Mouse (Mus musculus) lung, postnatal 25 days (tissue): ENCODE measurements around the gene Srsf3.
"Not testable (repeated sequence)": the region's sequence is repeated elsewhere in the genome, so short reads cannot be mapped to it uniquely, and the experiment has no call there.

Source experiments
- DNase-seq: peaks from one replicate; pipeline ENCODE4 v3.0.0; 2022; ENCODE audit warnings: low spot score

Gene Srsf3

GRCm38 (mm10) chr17:29032274-29033069 lies at the start of gene Srsf3:
Gene Srsf3 (plus strand): TSS chr17:29032628.
- peak; percentile 99 for DNase-seq

- no peak for DNase-seq
These were observed 47.6 kb upstream of the Srsf3 start for GRCm38 (mm10) chr17:28984724-28985420.

GRCm38 (mm10) chr17:28986833-28987232 lies 45.6 kb upstream of the Srsf3 start:
- DNase-seq, result no peak

- peak; percentile 43 for DNase-seq
These were observed 44.7 kb upstream of the Srsf3 start for GRCm38 (mm10) chr17:28987713-28988112.

- no peak for DNase-seq
These were observed 44.1 kb upstream of the Srsf3 start for GRCm38 (mm10) chr17:28988291-28988690.

GRCm38 (mm10) chr17:28988996-28989395 lies 43.4 kb upstream of the Srsf3 start:
- no peak for DNase-seq

- DNase-seq, result no peak
These were observed 42.4 kb upstream of the Srsf3 start for GRCm38 (mm10) chr17:28990060-28990459.

- DNase-seq, result no peak
These were observed 41.1 kb upstream of the Srsf3 start for GRCm38 (mm10) chr17:28991286-28991685.

- DNase-seq, result no peak
These were observed 40.3 kb upstream of the Srsf3 start for GRCm38 (mm10) chr17:28992105-28992504.

- not testable (repeated sequence) for DNase-seq
These were observed 39.4 kb upstream of the Srsf3 start for GRCm38 (mm10) chr17:28993004-28993403.

GRCm38 (mm10) chr17:28994615-28995014 lies 37.8 kb upstream of the Srsf3 start:
- DNase-seq, result no peak

GRCm38 (mm10) chr17:29000465-29000864 lies 32.0 kb upstream of the Srsf3 start:
- DNase-seq, result no peak

- DNase-seq, result no peak
These were observed 28.7 kb upstream of the Srsf3 start for GRCm38 (mm10) chr17:29003740-29004139.

- DNase-seq, result no peak
These were observed 27.4 kb upstream of the Srsf3 start for GRCm38 (mm10) chr17:29005002-29005401.

GRCm38 (mm10) chr17:29006812-29007211 lies 25.6 kb upstream of the Srsf3 start:
- DNase-seq, result peak; percentile 50

- DNase-seq, result no peak
These were observed 25.2 kb upstream of the Srsf3 start for GRCm38 (mm10) chr17:29007243-29007640.

GRCm38 (mm10) chr17:29007641-29008325 lies 24.6 kb upstream of the Srsf3 start, which contains the start of gene Stk38:
Gene Stk38 (minus strand): TSS chr17:29007995.
- DNase-seq, result peak; percentile 92

- no peak for DNase-seq
These were observed 24.1 kb upstream of the Srsf3 start for GRCm38 (mm10) chr17:29008326-29008650.

- no peak for DNase-seq
These were observed 23.2 kb upstream of the Srsf3 start for GRCm38 (mm10) chr17:29009181-29009580.

- no peak for DNase-seq
These were observed 18.2 kb upstream of the Srsf3 start for GRCm38 (mm10) chr17:29014235-29014634.

GRCm38 (mm10) chr17:29015638-29016037 lies 16.8 kb upstream of the Srsf3 start:
- no peak for DNase-seq

- peak; percentile 66 for DNase-seq
These were observed 15.7 kb upstream of the Srsf3 start for GRCm38 (mm10) chr17:29016705-29017104.
